Mouse (Mus musculus): ENCODE measurements around the gene Bcl6b. TPM values are rescaled to one million over a fixed set of nuclear protein-coding genes. Genes with fewer than 3 reads are reported as not detected.

Gene Bcl6b
- polyA plus RNA-seq, 1 experiment: 1.6 TPM

DNA sequence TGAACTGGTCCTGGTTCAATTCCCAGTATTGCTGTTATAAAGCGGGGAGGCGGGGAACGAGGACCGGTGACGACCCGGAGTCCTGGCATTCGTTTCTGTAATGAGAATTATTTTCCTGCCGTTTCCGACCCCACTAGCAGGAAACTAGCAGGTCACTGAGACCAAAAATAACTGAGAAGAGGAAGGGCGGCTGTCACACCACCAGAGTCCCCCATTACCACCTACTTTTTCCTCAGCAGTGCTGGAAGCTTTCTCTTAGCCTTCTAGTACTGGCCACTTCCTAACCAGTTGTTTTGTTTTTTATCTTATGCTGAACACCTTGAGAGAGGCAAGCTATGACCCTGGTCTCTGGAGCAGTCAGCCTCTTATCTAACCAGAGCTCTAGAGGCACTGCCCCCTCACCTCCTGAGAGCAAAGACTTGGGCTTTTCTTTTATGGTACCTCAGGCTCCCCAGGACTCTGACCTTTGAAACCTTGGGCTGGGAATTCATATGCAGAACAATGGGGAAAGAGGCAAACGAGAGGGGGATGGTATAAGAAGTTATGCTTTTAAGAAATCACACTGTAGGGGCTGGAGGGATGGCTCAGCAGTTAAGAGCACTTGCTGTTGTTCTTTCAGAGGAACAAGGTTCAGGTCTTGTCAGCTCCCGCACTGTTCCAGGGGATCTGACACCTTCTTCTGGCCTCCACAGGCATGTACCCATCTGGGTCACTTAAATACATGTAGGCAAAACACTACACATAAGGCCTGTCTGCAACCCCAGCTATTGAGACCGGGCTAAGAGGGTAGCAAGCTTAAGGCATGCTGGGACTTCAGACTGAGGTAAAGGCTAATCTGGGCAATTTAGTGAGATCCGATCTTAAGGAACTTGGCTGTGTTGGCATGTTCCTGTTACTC, 7.7 kb downstream of the Bcl6b start:
- Histone ChIP-seq H3K4me3 (ENCODE audit: control insufficient read depth, insufficient read depth, low read length) (no peak overlapping the region), H3K4me1 (replicated peaks; ENCODE audit: control insufficient read depth, insufficient read depth, low read length) (peaks cover 20% of the 10 kb centered on the region), H3K36me3 (ENCODE audit: control insufficient read depth, insufficient read depth, low read length) (no peaks in the 10 kb centered on the region), H3K27ac (ENCODE audit: control insufficient read depth, insufficient read depth, low read length) (no peak overlapping the region), H3K27me3 (ENCODE audit: control insufficient read depth, insufficient read depth, low read length) (no peaks in the 10 kb centered on the region; the same call in 1 of the 2 replicates)
- WGBS: 18% methylated on average over 14 of the region's 14 CpGs
- TF ChIP-seq CTCF (IDR thresholded peaks at IDR 0.05; ENCODE audit: borderline replicate concordance, control insufficient read depth, extremely low read depth, insufficient read depth, low read length, poor library complexity): no peak
- no peak for TF ChIP-seq POLR2A (IDR thresholded peaks at IDR 0.05; ENCODE audit: control insufficient read depth, extremely low read depth, insufficient read depth, low read length, poor library complexity)
- DNase-seq: no peak

DNA sequence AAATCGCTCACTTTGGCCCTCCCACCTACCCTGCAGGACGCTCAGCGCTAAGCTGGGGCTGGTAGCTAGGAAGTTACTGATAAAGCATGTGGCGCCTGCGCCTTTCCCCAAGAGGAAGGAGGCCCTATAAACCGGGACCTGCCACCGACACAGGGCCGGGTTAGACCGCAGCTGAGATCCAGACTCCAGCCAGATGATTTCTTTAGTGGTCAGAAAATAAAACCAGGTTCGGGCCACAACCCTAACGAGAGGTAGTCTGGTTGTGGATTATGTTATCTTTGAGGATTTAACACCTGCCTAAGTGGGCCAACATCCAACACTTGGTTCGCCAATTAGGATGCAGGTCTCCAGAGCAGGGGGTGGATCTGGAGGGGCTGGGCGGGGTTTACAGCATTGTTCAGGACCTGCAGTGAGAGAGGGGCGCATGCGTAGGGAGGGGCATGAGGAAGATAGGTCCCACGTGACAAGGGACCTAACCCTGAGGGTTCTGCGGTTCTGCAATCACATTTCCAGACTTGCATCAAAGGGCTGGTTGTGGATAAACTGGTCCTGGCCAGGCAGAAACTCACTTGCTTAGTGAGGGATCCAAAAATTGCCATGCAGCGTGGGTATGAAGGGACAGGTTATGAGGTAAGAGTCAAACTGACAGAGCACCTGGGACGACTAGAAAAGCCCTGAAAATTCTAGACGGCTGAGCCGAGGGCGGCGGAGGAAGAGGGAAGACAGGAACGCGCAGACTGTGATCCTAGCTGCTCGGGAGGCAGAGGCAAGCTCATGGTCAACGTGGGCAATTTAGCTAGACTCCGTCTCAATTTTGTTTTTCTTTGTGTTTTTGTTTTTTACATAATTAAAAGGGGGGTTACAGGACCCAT, 8.6 kb downstream of the Bcl6b start, which contains the start of gene Slc16a13:
Gene Slc16a13 (minus strand): TSS at position 334 of the 872 bp plus-strand sequence.
- DNase-seq: peak; percentile 89
- TF ChIP-seq CTCF (IDR thresholded peaks at IDR 0.05; ENCODE audit: borderline replicate concordance, control insufficient read depth, extremely low read depth, insufficient read depth, low read length, poor library complexity) (no peak), POLR2A (IDR thresholded peaks at IDR 0.05; ENCODE audit: control insufficient read depth, extremely low read depth, insufficient read depth, low read length, poor library complexity) (peak; percentile 11; the same call in 1 of the 2 replicates)
- Histone ChIP-seq H3K4me3 (ENCODE audit: control insufficient read depth, insufficient read depth, low read length) (peak within 1 kb of the TSS; percentile 51), H3K36me3 (ENCODE audit: control insufficient read depth, insufficient read depth, low read length) (no peaks in the 10 kb centered on the region), H3K27ac (ENCODE audit: control insufficient read depth, insufficient read depth, low read length) (no peak within 1 kb of the TSS), H3K4me1 (replicated peaks; ENCODE audit: control insufficient read depth, insufficient read depth, low read length) (peaks cover 20% of the 10 kb centered on the region), H3K27me3 (ENCODE audit: control insufficient read depth, insufficient read depth, low read length) (no peaks in the 10 kb centered on the region; the same call in 1 of the 2 replicates)
- 0% methylated on average over 28 of the region's 28 CpGs for WGBS

DNA sequence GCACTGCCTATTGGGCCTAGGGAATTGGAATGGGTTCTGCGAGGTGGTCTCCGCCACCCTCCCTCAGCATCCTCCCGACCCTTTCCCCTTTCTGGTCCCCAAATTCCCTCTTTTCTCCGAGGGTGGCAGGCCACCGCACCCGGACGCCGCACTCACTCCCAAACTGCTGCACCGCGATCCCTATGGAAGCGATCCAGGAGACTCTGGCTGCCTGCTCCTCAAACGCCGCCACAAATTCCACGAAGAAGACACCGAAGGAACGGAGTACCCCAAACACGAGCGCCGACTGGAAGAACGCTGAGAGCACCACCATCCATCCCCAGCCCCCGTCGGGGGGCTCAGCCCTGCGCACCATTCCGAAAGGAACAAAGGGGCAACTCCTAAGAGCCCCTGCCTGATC, 9.3 kb downstream of the Bcl6b start:
- Histone ChIP-seq H3K27ac (ENCODE audit: control insufficient read depth, insufficient read depth, low read length) (no peak overlapping the region), H3K4me1 (replicated peaks; ENCODE audit: control insufficient read depth, insufficient read depth, low read length) (peaks cover 20% of the 10 kb centered on the region), H3K36me3 (ENCODE audit: control insufficient read depth, insufficient read depth, low read length) (no peaks in the 10 kb centered on the region), H3K27me3 (ENCODE audit: control insufficient read depth, insufficient read depth, low read length) (peaks cover 5% of the 10 kb centered on the region), H3K4me3 (ENCODE audit: control insufficient read depth, insufficient read depth, low read length) (peak overlapping the region; percentile 51)
- no peak for TF ChIP-seq POLR2A (IDR thresholded peaks at IDR 0.05; ENCODE audit: control insufficient read depth, extremely low read depth, insufficient read depth, low read length, poor library complexity)
- TF ChIP-seq CTCF (IDR thresholded peaks at IDR 0.05; ENCODE audit: borderline replicate concordance, control insufficient read depth, extremely low read depth, insufficient read depth, low read length, poor library complexity): no peak
- 6% methylated on average over 24 of the region's 24 CpGs for WGBS
- DNase-seq: no peak

DNA sequence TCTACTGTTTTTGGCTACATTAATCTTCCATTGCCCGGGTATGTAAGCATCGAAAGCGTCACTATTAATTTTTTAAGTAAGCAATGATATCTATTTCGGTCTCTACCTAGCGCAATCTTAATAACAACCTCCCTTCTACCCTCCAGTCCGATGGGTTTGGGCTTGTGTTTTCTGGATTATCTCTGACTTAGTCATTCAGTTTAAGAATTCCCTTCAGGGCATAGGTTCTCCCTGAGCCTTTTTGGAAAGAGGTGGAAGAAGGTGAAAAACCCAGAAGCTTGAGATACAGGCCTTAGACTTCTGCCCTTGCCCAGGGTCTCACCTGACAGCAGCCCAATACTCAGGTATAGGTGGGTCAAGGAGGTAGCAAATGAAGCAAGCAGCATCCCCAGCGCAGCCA, 9.7 kb downstream of the Bcl6b start:
- Histone ChIP-seq H3K27me3 (ENCODE audit: control insufficient read depth, insufficient read depth, low read length) (peaks cover 9% of the 10 kb centered on the region), H3K4me1 (replicated peaks; ENCODE audit: control insufficient read depth, insufficient read depth, low read length) (peaks cover 20% of the 10 kb centered on the region), H3K36me3 (ENCODE audit: control insufficient read depth, insufficient read depth, low read length) (no peaks in the 10 kb centered on the region), H3K4me3 (ENCODE audit: control insufficient read depth, insufficient read depth, low read length) (peak overlapping the region; percentile 51; the same call in 1 of the 2 replicates), H3K27ac (ENCODE audit: control insufficient read depth, insufficient read depth, low read length) (no peak overlapping the region)
- DNase-seq: no peak
- WGBS: 84% methylated on average over 7 of the region's 7 CpGs
- TF ChIP-seq POLR2A (IDR thresholded peaks at IDR 0.05; ENCODE audit: control insufficient read depth, extremely low read depth, insufficient read depth, low read length, poor library complexity) (no peak), CTCF (IDR thresholded peaks at IDR 0.05; ENCODE audit: borderline replicate concordance, control insufficient read depth, extremely low read depth, insufficient read depth, low read length, poor library complexity) (no peak)

DNA sequence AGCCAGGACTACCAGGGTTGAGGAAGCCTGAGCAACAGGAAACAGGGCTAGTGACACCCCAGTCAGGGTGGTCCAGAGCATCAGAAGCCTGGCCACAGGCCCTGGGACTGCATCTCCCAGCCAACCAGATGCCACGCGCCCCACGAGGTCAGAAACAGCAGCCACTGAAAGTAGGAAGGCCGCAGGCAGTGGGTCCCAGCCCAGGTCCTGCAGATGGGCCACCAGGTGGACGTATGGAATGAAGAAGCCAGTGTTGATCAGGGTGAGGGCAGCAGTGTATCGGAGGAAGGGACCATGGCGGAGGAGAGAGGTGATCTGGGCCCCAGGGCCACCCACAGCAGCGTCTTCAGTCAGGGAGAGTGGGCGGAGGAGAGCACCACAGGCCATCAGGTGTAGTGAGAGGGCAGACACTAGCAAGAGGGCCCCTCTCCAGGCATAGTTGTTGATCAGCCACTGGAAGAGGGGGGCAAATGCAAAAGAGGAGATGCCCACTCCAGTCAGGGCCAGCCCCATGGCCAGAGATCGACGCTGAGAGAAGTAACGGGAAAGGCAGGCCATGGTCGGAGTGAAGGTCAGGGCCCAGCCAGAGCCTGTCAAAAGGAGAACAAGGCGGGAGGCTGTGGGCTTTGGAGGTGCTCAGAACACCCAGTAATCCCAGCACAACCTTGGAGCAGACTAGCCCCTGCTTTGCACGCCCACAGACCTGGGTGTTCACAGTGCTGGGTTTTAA, 10.7 kb downstream of the Bcl6b start:
- TF ChIP-seq POLR2A (IDR thresholded peaks at IDR 0.05; ENCODE audit: control insufficient read depth, extremely low read depth, insufficient read depth, low read length, poor library complexity) (no peak), CTCF (IDR thresholded peaks at IDR 0.05; ENCODE audit: borderline replicate concordance, control insufficient read depth, extremely low read depth, insufficient read depth, low read length, poor library complexity) (no peak)
- WGBS: 96% methylated on average over 15 of the region's 15 CpGs

More for the DNA sequence above, 10.7 kb downstream of the Bcl6b start:
- H3K36me3 ChIP-seq (ENCODE audit: control insufficient read depth, insufficient read depth, low read length): no peaks in the 10 kb centered on the region
- peaks cover 9% of the 10 kb centered on the region for H3K27me3 ChIP-seq (ENCODE audit: control insufficient read depth, insufficient read depth, low read length)
- no peak overlapping the region for H3K4me3 ChIP-seq (ENCODE audit: control insufficient read depth, insufficient read depth, low read length)
- no peak for DNase-seq
- H3K4me1 ChIP-seq (replicated peaks; ENCODE audit: control insufficient read depth, insufficient read depth, low read length): peaks cover 17% of the 10 kb centered on the region
- H3K27ac ChIP-seq (ENCODE audit: control insufficient read depth, insufficient read depth, low read length): no peak overlapping the region

Measured in thymus, adult 2 months (tissue).